Mouse (Mus musculus) stomach, postnatal 0 days (tissue): Measurements from ENCODE around the gene Sptbn4. TPM values are rescaled to one million over a fixed set of nuclear protein-coding genes. Genes with fewer than 3 reads are reported as not detected.

Source experiments
- ATAC-seq: fragments of 200-750 bp; cut with Nextera tagmentation; 2 replicates; pipeline ENCODE4 v1.8.0; 2017; ENCODE audit not compliant: low FRiP score, low TSS enrichment
- DNase-seq: peaks from one replicate; pipeline ENCODE4 v3.0.0-alpha.2; 2016; ENCODE audit warnings: low spot score
- H3K27ac ChIP-seq: fragments of 300-500 bp; sonication (generic); replicated peaks from 2 replicates; pipeline ENCODE4 v1.5.1; 2014; ENCODE audit warnings: mild to moderate bottlenecking, control low read depth
- H3K27me3 ChIP-seq: fragments of 300-500 bp; sonication (generic); 2 replicates; pipeline ENCODE4 v1.6.1; 2014; ENCODE audit warnings: low read length; ENCODE audit not compliant: control insufficient read depth, insufficient read depth
- H3K36me3 ChIP-seq: fragments of 300-500 bp; sonication (generic); 2 replicates; pipeline ENCODE4 v1.6.1; 2014; ENCODE audit warnings: low read length, mixed read lengths; ENCODE audit not compliant: control insufficient read depth, insufficient read depth
- H3K4me1 ChIP-seq: fragments of 300-500 bp; sonication (generic); replicated peaks from 2 replicates; pipeline ENCODE4 v1.6.1; 2014; ENCODE audit warnings: antibody characterized with exemption; ENCODE audit not compliant: control insufficient read depth, insufficient read depth
- H3K4me2 ChIP-seq: fragments of 300-500 bp; sonication (generic); replicated peaks from 2 replicates; pipeline ENCODE4 v1.6.1; 2014; ENCODE audit warnings: low read depth, mild to moderate bottlenecking, control low read depth, moderate library complexity
- H3K4me3 ChIP-seq: fragments of 300-500 bp; sonication (generic); 2 replicates; pipeline ENCODE4 v1.5.1; 2014; ENCODE audit warnings: low read depth, low read length, control low read depth
- H3K9ac ChIP-seq: fragments of 300-500 bp; sonication (generic); 2 replicates; pipeline ENCODE4 v1.6.1; 2014; ENCODE audit warnings: mild to moderate bottlenecking, low read length, control low read depth, mixed read lengths
- H3K9me3 ChIP-seq: fragments of 300-500 bp; sonication (generic); 2 replicates; pipeline ENCODE4 v1.6.1; 2016; ENCODE audit warnings: low read length; ENCODE audit not compliant: control insufficient read depth
- CTCF ChIP-seq: IDR thresholded peaks from 2 replicates; pipeline ENCODE4 v1.5.1; 2016; ENCODE audit warnings: antibody characterized with exemption, low read depth, mild to moderate bottlenecking, moderate library complexity
- EP300 ChIP-seq: optimal IDR thresholded peaks from 2 replicates; pipeline ENCODE3; 2016; ENCODE audit warnings: antibody characterized with exemption
- WGBS: fragments of 180-500 bp; shearing (Covaris S2); extraction: QIAGEN DNeasy Blood & Tissue Kit; methylation state at CpG from one replicate; pipeline ENCODE4 v1.1.7; 2014; 5-methylcytosine and 5-hydroxymethylcytosine counted together
- polyA plus RNA-seq: library from polyadenylated mRNA; unstranded; fragments of >200 nt; fragmentation: Nextera tagmentation; extraction: Ambion mirVana; gene quantifications from 2 replicates; pipeline ENCODE4 v1.2.1, GENCODE M21; 2015

Gene Sptbn4
- polyA plus RNA-seq, 1 experiment from 2014 or later: 0.24 TPM

- H3K4me2 ChIP-seq: no peak overlapping the region
- ATAC-seq (no peak), DNase-seq (no peak)
- WGBS: 88% methylated on average over 19 of the region's 19 CpGs
- no peaks in the 10 kb centered on the region for H3K4me1 ChIP-seq
- no peak overlapping the region for H3K9ac ChIP-seq
- no peak for TF ChIP-seq CTCF
- TF ChIP-seq EP300: no peak
- no peak overlapping the region for H3K4me3 ChIP-seq
- no peaks in the 10 kb centered on the region for H3K9me3 ChIP-seq
- H3K27ac ChIP-seq: no peak overlapping the region
- no peaks in the 10 kb centered on the region for H3K36me3 ChIP-seq
- peaks cover 22% of the 10 kb centered on the region; the same call in 1 of the 2 replicates for H3K27me3 ChIP-seq
Measured at GRCm38 (mm10) chr7:27369111-27369510, 78.4 kb downstream of the Sptbn4 start.

DNA sequence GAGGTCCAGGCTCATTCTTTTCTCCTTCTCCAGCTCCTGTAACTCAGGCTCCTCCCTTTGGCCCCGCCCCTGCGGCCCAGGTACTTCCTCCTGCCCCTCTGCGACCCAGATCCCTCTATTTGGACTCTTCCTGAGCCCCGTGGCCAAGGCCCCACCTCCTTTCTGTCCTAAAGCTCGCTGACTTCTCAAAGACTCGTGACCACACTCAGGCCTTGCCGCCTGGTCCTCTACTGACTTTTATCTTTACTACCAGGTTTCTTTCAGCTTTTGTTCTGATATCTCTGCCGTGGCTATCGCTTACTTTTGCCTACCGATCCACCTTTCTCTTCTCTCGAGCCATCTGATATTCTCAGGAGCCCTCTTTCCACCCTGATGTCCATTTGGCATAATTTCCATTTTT, 79.5 kb downstream of the Sptbn4 start:
- WGBS: 20% methylated on average over 11 of the region's 11 CpGs
- H3K9me3 ChIP-seq: no peaks in the 10 kb centered on the region
- no peak overlapping the region for H3K9ac ChIP-seq
- 0 out of 2 replicates have a peak overlapping the region, but pooled peaks have one; percentile 10 for H3K4me3 ChIP-seq
- H3K27ac ChIP-seq: no peak overlapping the region
- H3K4me2 ChIP-seq: peak overlapping the region; percentile 29
- no peak for ATAC-seq
- H3K4me1 ChIP-seq: no peaks in the 10 kb centered on the region
- TF ChIP-seq CTCF (no peak), EP300 (no peak)
- H3K36me3 ChIP-seq: no peaks in the 10 kb centered on the region
- peaks cover 22% of the 10 kb centered on the region; the same call in 1 of the 2 replicates for H3K27me3 ChIP-seq
- DNase-seq: no peak

DNA sequence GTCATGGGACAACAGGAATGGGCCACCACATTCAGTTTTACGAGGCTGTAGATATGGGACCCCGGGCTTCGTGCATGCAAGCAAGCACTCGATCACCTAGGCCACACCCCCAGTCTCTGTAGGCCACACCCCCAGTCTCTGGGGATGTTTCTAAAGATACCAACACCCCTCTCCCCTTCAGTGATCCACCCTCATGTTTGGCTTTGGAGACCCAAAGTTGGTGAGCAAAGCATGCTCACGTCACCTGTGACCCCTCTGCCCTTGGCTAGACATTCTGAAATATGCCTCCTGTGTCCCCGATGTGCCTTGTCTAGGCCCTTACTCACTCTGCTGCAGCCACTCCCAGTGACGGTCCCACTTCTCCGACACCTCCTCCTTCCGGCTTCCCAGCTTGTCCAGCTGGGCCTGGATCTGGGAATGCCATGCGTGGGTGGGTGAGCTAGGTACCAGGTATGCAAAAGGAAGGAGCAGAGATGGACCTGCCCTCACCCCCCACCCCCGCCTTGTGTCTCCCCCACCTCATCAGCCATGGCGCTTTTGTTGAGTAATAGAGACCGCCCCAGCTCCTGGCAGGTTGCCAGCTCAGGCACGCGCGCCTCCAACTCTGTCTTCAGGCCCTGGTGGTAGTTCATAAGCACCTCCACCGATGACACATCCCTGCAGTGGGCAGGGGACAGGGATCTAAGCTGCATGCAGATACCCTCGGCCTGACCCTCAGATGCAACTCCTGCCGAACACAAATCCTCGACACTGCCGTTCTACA, 81.2 kb downstream of the Sptbn4 start:
- no peak for ATAC-seq
- 42% methylated on average over 21 of the region's 21 CpGs for WGBS

DNA sequence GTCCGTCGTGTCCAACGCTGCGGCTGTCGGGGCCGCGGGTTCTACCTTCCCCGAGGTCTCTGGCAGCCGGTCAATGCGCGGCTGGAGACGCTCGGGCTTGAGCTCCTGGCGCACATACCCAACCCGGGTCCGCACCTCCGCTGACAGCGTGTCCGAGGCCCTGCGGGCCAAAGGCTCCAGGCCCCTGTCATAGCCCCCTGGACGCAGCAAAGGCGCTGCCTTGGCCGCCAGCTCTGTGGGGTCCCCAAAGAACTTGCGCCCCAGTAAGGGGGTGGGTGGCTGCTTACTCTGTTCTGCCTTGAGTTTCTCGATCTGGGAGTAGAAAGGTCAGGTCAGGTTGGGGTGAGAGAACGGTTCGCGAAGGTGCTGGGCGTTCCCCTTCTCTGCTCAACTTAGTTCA, 83.1 kb downstream of the Sptbn4 start:
- no peak for TF ChIP-seq CTCF
- no peak for DNase-seq
- peak overlapping the region; percentile 31; the same call in 1 of the 2 replicates for H3K9ac ChIP-seq
- ATAC-seq: no peak
- H3K9me3 ChIP-seq: no peaks in the 10 kb centered on the region
- H3K4me1 ChIP-seq: no peaks in the 10 kb centered on the region
- peaks cover 8% of the 10 kb centered on the region; the same call in 1 of the 2 replicates for H3K27me3 ChIP-seq
- no peak overlapping the region for H3K27ac ChIP-seq
- WGBS: 6% methylated on average over 29 of the region's 29 CpGs
- H3K4me3 ChIP-seq: 0 out of 2 replicates have a peak overlapping the region, but pooled peaks have one; percentile 8
- no peaks in the 10 kb centered on the region for H3K36me3 ChIP-seq
- no peak overlapping the region for H3K4me2 ChIP-seq

More for the DNA sequence above, 81.2 kb downstream of the Sptbn4 start:
- H3K27ac ChIP-seq: no peak overlapping the region
- H3K27me3 ChIP-seq: peaks cover 12% of the 10 kb centered on the region; the same call in 1 of the 2 replicates
- no peak overlapping the region for H3K9ac ChIP-seq
- H3K4me2 ChIP-seq: no peak overlapping the region
- no peaks in the 10 kb centered on the region for H3K9me3 ChIP-seq
- TF ChIP-seq CTCF: no peak
- no peak for TF ChIP-seq EP300
- DNase-seq: no peak
- no peak overlapping the region for H3K4me3 ChIP-seq
- no peaks in the 10 kb centered on the region for H3K4me1 ChIP-seq
- H3K36me3 ChIP-seq: no peaks in the 10 kb centered on the region

DNA sequence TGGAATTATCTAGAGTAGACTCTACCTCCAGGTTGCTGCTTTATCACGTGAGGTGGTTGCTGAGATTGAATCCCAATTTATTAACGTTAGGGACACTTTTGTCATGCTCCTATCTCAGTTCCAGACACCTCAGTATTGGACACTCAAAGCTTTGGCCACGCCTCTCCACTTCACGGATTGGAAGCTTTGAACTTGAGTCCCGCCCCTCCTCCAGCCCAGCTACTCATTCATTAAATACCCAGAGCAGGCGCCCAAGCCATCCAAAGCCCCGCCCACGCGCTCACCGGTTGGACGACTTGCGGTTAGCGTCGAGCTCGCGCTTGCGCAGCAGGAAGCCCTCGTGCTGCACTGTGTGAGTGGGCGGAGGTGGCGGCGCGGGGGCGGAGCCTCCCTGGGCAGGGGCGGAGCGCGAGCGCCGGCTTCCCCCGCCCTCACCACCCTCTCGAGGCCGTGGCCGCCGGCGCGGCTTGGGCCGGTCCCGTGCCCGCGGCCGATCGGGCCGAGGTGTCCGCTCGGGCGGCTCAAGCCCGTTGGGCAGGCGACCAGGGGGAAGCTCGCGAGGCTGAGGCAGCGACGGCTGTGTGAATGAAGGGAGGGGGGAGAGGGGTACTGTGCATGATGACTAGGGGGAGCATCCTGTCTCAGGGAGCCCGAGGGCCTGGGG, 86.1 kb downstream of the Sptbn4 start:
- Histone ChIP-seq H3K27me3 (peaks cover 2% of the 10 kb centered on the region; the same call in 1 of the 2 replicates), H3K4me2 (peak overlapping the region; percentile 72), H3K4me3 (peak overlapping the region; percentile 40), H3K27ac (no peak overlapping the region), H3K9ac (peak overlapping the region; percentile 55; the same call in 1 of the 2 replicates), H3K36me3 (no peaks in the 10 kb centered on the region), H3K4me1 (0 out of 2 replicates have a peak, but pooled peaks cover 3% of the 10 kb centered on the region), H3K9me3 (no peaks in the 10 kb centered on the region)
- peak; percentile 96 for ATAC-seq
- WGBS: under 1% methylated on average over 49 of the region's 52 CpGs
- peak; percentile 100 for DNase-seq
- TF ChIP-seq EP300: no peak
- no peak for TF ChIP-seq CTCF

DNA sequence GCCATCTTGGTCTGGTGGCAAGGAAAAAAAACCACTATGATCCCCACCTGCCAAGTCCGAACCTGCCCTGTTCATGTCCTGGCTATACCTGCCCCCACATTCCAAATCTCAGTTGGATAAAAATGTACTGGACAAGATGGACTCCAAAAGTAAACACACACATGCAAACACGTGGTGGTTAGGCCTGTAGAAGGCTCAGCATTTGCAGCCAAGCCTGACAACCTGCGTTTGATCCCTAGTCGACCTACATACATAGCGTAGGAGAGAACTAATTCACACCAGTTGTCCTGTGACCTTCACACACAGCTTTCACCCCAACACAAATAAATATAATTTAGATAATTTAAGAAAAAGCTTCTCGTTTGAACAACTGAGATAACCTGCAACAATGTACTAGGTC, 86.7 kb downstream of the Sptbn4 start:
- ATAC-seq: no peak
- WGBS: 52% methylated on average over 6 of the region's 6 CpGs
- Histone ChIP-seq H3K36me3 (no peaks in the 10 kb centered on the region), H3K27me3 (peaks cover 2% of the 10 kb centered on the region; the same call in 1 of the 2 replicates), H3K4me1 (0 out of 2 replicates have a peak, but pooled peaks cover 5% of the 10 kb centered on the region), H3K9me3 (no peaks in the 10 kb centered on the region), H3K4me3 (no peak overlapping the region), H3K4me2 (no peak overlapping the region), H3K9ac (no peak overlapping the region), H3K27ac (no peak overlapping the region)
- no peak for DNase-seq
- TF ChIP-seq EP300: no peak
- TF ChIP-seq CTCF: no peak
